Mouse (Mus musculus) regulatory T cell (primary cell): ENCODE data around the gene Pmepa1.

Experiments used
- in situ Hi-C: fragments of 300-600 bp; cut with MboI, MseI; formaldehyde crosslinking; loops from one replicate; pipeline ENCODE4 v1.15.1; 2025; ENCODE audit warnings: high pct_unique_total_duplicates

Gene Pmepa1

DNA sequence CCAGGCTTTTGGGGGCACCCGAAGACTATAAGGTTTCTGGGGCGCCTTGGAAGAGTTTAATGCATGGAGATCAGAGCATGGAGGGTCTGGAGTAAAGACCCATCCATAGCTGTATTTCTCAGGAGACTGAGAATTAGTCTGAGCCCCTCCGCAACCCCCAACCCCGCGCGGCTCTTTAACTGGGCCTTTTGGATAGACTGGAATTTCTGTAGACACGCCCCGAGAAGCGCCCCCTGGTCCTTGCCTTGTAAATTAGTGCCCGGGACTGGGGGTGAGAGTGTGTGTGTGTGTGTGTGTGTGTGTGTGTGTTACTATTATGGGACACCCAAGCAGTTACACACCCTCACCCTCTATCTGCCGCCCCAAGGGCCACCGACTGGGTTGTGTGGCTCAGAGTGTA is 526 bp upstream of the Pmepa1 start:
- in situ Hi-C loops = no loop called here

DNA sequence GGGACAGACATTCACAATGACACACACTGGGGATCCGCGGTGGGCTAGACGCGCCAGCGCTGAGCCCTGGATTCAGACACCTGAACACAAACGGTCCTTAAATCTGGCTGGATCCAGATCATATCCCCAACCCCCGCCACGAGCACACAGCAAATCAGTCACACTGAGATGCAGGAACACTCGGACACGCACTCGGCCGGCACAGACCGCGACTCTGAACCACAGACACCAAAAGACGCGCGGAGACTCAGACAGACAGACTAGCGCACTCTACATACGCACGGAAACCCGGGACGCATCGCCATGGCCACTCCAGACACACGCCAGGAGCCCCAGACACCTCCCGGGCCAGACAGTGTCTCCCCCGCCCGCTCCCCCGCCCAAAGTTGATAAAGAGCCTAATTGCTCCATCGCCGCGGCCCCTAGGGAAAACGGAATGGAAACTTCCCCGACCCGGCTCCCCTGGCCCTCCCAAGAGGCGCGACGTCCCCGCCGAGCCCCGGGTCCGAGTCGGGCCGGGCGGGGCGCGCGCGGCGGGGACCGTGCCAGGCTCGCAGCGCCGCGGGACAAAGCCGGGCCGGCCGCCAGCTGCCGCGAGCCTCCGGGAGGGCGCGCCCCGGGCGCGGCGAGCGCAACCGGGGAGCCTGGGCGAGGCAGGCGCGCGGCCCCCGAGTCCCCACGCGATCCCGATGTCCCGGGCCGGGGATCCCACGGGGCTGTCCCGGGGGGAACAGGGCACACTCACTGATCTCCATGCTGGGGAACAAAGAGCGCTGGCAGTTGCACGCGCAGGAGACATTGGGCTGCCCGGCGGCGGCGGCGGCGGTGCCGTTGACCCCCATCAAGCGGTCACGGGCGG is 761 bp downstream of the Pmepa1 start:
- in situ Hi-C loops = no loop called here

DNA sequence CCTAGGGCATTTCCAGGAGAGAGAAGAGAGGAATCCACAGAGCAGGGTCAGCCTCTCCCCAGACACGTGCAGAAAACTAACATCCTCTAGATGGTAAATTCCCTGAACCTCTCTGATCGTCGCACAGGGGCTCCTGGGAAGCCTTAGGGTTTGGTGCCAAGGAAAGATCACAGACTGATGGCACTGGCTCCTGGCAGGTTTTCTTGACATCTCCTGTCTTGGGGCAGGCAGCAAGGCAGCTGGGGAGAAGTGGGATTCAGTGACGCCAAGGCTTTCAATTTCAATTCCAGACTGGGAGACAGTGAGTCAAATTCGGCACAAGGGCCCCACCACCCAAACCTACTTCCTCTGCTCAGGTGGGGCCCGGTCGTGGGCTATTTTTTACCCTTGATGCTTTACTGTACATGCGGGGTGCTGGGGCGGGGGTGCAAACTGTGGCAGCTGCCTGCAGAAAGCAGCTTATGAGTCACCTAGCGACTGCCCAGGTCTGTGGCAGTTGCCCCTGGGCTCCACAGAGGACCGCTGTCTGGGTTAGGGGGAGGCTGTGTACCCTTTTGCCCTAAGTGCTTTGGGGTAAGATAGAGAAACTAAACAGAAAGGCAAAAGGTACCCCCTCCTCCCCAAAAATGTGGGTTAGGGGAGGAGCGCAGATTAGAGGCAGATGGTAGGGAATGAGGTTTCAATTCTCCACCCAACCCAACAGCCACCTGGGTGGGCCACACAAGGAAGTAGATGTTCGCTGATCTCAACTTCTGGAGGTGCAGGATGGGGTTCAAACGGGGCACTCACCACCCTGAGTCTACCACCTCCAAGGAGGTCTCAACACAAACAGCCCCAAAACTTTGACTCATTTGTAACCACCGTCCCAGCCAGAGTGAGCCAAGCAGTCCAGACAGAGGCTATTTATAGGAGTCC is 1.6 kb downstream of the Pmepa1 start:
- in situ Hi-C loops = no loop called here

DNA sequence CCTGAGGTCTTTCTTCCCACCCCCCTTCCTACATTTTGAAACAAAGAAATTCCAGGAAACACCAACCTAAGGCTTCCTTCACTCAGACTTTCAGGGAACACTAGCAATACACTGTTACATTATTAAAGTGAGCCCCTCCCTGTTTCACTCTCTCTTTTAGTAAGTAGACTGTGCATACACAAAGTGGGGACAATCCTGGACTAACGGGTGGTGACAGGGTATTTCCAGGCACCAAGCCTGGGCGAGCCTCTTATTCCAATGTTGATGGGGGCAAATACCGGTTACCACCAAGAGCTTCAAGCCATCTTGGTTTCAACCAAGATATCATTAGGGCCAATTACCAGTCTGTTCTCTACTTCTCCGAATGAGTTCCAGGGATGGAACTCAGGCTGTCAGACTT is 2.4 kb downstream of the Pmepa1 start:
- in situ Hi-C loops = no loop called here

DNA sequence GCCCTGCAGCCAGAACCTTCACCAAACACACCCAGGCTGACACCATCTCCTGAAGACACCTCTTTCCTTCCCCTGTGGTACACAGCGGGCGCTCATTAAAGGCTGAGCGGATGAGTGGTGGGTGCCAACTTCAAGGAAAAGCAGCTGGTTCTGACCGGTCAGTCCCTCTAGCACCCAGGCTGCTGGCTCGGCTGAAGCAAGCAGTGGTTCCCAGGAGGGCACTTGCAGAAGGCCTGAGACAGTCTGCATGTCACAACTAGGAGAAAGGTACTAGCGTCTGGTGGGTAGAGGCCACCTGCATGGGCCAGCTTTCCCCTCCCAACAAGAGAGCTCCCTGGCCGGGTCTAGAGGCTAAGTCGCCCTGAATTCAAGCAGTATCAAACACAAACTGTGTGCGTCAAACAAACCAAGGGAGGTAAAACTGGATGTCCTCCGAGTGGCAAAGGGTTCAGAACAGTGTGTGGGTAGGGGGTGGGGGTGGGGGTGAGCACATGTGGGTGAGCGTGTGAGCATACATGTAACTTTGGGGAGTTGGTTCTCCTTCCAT is 3.9 kb downstream of the Pmepa1 start:
- in situ Hi-C loops = no loop called here

DNA sequence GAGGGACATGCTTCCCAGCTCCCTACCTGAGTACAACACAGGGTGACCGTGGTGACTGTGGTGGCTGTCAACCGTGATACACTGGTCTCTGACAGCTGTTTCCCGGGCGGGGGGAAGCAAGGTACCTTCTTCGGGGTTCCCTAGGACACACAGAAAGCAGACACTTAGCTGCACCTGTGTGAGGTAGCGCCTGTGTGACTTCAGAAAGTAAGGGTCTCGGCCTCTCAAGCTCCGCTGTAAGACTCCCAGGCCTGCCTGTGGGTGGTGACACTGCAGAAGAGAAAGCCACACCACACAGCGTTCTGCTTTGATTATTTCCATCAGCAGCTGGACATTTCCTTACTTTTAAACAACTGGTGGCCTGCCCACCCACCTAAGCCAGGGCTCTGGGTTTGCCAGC is 4.8 kb downstream of the Pmepa1 start:
- in situ Hi-C loops = no loop called here

DNA sequence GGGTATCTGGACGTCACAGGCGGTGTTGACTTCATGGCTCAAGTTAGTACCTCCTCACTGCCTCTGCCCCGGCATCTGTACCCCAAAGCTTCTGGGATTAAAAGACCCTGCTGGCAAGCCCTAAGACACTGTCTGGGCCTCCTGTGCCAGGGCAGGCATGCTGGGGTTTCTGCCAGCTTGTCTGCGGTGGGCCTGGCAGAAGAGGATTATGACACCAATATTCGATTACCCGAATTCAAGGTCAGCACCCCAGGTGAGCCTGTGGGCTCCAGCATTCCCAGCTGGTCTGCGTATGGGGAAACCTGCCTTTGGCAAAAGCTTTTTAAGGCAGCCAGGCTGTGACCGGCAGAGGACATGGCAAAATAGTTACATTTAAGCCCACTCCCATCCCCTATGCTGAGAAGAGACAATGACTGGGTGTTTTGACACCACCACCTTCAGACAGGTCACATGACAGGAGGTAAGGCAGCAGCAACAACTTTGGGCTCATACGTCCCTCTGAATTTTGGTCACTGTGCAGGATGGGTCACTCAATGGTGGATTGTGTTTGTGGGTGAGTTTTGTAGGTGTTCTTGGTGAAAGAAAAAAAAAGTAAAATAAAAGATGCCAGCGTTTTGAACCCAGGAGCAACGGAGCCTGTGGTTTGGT is 5.6 kb downstream of the Pmepa1 start:
- in situ Hi-C loops = no loop called here

DNA sequence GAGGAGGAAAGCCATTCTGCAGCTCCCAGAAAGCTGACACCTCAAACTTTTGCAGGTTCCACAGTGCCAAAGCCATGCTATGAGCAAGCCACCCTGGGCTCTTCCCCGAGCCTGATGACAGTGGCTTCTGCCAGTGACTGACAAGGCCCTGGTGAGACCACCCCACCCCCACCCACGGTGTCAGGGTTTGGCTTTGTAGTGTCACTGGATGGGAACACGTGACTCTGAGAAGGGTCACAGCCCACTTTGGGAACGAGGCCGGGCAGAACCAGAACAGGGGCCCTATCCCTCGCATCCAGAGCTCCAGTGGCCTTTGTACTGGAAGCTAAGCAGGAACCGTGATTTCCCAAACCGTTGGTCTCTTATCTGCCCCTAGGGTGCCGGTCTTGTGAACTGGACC is 6.1 kb downstream of the Pmepa1 start:
- in situ Hi-C loops = no loop called here

DNA sequence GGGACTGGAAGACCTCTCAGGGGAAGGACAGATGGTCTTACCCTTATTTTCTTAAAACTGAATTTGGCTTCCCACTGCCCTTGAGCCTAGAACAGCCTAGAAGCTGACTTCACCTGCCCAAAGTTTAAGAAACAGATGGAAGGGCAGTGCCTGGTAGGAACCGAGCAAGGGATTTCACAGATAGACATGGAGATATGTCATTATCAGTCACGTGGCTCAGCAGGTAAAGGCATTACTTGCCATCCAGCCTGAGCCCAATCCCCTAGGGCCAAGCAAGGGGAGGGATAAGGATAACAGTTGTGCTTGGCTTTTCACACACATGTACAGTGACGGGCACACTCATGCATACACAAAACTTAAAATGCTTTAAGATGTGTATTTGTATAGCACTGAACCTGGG is 8.8 kb downstream of the Pmepa1 start:
- in situ Hi-C loops = loop anchor here (5.0 kb wide), 1 partner anchor 35 kb away; no protein-coding TSS in a partner anchor

DNA sequence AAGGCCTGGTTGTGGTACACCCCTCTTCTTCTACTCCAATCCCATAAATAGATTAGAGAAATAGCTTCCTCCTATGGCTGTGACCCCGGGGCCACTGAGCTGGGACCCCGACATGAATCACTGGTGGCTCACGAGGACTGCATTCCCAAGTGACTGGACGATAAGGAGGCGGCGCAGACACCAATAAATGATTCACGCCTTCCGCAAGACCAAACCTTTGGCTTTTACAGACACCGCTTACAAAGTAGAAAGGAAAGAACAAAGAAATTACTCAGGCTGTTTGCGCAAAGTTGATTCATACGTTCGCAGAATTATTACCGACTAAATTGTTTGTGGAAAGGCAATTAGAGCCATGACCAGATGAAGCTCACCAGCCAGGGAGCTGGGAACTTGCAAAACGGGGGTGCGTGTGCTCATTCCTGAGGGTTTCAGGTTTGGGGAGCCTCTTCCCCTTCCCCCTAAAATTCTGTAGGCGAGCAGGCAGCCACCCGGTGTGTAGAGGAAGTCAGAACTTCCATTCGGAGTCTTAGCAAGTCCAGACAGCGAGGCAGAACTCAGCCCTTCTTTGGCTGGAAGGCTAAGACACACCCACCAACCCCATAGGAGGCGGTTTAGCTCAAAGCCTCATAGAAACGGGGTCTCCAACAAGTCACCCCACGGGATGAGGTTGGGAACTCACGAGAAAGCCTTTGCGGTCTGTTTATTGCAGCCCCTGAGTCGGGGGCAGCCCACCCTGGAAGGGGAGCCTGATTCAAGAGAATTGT is 9.8 kb downstream of the Pmepa1 start:
- in situ Hi-C loops = loop anchor here (5.0 kb wide), 1 partner anchor 34 kb away; no protein-coding TSS in a partner anchor

DNA sequence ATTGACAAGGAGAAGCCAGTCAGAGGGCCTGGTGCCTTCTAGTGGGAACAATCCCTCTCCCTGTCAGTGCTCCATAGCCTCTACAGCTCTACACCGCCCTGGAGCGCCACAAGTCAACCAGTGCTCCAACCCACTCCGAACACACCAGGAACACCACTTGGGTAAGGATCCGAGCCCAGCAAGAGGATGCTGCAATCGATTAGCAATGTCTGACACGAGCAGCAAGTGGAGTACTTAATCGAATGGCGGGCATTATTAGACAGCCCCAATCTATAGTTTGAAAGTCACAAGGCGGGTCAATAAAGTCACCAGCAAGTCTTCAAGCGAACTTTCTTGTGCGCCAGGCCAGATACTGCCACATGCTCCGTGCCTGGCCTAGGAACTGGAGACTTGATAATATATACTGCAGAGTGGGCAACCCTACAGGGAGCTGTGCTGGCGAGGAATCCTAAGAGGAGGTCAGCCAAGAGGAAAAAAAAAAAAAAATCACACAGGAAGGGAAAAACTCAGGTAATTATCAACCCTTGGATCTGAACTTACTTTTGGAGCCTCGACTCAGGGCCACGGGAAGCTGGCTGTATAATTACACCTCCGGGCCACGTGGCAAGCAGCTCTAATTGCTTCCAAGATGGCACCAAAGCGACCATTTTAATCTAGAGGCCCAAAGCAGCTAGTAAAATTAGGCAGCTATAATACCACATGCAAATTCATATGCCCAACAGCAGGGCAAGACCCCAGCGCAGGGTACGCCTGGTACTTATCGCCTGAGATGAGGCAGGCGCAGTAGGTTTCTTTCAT is 10.7 kb downstream of the Pmepa1 start:
- in situ Hi-C loops = loop anchor here (5.0 kb wide), 1 partner anchor 33 kb away; no protein-coding TSS in a partner anchor

DNA sequence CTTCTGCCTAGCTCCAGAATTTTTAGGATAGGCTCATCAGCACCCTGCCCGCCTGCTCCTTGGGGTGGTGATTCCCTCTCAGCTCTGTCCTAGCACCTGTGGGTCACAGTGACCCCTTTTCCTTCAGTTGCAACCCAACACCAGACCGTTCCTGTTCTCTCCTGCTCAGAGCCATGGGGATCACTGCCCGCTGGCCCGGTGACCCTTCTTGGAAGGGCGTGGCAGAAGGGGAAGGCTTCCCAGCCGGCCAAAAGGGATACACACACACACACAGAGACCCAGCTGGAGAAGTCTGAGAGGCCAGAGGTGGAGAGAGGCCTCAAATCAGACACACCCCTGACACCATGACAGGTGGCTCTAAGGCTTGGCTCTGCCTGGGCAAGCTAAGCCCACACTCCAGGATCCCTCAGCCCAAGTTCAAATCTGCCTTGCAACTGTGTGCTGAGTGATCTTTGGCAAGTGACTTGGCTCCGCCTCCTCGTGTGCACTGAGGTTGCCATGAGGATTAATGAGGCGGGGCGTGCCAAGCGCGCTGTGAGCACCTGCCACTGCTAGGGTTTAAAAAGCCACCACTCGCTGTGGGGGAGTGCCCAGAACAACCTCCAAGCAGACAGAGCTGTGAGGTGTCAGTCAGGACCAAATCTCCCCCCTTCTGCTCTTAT is 11.7 kb downstream of the Pmepa1 start:
- in situ Hi-C loops = loop anchor here (5.0 kb wide), 1 partner anchor 32 kb away; no protein-coding TSS in a partner anchor

DNA sequence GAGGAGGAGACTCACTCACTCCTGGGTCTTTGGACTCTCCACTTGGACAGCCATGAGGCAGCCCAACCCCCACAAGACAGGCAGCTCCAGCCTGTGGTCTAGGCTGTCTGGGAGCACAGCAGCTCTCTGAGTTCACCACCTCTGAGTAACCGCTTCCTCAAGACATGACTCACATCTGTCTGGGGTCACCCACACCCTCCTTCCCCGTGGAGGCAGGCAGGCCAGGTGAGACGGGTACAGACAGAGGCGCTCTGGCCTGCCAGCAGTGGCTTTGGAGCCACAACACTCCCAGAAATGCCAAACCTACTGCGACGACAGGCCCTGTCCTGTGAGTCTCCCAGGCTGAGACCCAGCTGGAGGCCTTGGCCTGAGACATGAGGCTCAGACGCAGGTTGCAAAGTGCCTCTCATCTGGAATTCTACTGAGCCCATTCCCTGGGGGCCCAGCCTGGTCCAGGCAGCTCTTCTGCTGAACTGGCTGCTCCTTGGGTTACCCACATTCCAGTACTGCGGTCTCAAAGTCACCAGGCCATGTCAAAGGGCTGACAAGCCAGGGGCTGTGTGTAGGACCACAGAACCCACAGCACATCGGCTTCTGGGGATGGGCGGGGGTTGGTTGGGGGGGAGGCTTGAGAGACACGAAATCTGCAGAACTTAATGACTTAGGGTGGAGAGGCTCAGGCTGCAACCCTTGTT is 12.6 kb downstream of the Pmepa1 start:
- in situ Hi-C loops = no loop called here

DNA sequence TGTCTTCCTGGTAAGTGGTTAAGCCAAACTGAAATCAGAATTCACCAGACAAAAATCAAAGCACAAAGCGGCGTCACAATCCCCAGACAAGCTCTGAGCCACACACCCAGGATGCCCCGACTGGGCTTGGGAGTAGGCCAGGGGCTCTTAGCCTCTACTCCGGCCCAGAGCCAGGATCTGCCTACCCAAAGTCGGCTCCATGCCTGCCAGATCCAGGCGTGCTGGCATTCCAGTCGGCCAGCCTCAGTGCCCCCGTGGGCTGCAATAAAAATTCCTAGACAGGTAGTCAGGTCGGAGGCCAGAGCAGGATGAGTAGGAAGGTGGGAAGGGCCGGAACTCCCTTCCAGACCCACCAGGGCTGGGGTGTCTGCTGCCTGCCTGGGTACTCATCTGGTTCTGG is 14.8 kb downstream of the Pmepa1 start:
- in situ Hi-C loops = no loop called here

DNA sequence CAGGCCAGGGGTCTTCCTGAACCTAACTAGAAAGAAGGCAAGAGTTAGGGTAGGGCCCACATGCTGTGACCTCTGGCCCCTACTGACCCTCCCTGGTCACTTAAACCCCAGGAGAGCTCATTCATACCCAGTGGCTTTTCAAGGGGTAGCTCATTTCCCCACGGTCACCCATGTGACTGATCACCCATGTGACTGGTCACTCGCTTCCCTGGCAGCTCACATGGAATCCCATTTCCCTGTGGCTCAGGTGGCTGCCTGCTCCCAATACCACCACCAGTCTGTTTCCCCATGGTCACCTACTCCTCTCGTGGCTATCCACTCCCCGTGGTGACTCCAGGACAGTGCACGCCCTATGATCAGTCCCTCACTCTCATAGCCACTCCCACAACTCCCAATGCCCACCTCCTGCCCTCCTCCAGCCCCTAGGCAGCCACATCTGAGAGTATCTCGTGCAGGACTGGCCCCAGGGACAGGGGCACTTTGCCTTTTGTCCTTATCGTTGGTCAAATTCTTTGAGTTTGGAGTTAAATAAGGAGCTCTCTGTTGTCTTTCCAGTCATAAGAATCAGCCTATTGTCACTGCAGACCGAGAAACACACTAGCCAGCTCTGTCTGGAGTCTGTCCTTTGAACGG is 17.8 kb downstream of the Pmepa1 start:
- in situ Hi-C loops = no loop called here

DNA sequence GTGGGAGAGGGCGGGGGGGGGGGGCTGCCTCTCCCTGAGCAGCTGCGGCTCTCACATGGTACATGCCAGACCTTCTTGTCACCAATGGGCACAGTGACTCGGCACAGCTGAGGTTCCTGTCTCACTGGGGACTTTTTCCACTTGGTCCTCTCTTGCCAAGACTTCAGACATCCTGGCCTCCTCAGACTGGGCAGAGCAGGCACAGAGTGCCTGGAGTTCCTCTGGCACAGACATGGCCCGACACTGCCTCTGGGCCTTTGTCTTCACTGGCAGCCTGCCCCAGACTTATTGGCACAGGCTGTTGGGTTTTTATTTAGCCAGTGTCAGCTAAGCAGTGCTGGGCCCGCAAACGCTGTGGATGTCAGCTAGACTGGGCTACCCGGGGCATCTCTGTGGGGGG is 18.7 kb downstream of the Pmepa1 start:
- in situ Hi-C loops = no loop called here

DNA sequence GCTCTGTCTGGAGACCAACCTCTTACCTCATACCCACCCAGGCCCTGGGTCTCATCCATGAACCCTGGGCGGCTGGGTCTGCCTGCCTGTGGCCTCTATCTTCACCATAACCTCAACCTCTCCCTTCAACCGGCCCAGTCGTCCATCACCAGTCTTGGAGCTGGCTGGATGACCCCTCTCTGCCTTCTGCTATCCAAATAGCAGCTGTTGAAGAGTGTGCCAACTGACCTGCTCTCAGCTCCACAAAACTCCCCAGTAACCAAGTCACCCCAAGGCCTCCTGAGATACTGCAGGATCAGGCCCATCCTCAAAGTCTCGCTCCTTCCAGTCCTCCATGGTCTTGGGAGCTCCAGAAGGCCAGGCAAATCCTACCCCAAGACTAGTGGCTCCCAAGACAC is 19.8 kb downstream of the Pmepa1 start:
- in situ Hi-C loops = no loop called here

DNA sequence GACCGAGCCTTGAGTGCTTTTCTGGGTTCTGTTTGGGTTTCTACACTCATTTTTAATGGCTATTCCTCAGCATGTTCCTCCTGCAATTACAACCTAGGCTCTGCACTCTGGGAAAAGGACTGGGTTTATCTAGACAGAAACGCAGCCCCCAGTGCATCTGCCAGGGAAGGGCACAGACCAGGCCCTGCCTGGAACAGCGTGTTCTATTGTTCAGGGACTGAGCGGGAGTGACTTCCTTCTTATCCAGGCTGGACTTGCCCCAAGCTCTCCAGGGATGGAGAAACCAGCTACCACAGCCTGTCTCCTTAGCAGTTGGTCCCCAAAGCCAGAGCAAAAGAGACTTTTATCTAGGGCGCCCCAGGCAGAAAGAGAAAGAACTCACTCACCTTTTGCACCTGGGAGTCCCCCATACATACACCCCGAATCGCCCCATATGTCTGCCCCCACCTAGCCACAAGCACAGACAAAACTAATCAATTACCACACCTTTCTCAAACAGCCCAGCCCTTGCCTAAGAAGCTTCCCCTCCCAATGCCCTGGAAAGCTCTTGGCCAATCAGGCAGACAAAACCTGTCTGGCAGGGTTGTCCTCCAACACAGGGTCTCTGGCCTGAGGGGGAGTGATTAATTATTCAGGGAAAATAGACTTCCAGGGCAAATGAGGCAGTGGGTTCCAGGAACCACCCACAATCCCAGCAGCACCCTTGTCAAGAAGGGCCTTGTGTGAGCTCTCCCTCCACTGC is 20.4 kb downstream of the Pmepa1 start:
- in situ Hi-C loops = no loop called here
